Mouse (Mus musculus) limb, embryonic 14.5 days (tissue): ENCODE measurements around the gene Rpl36-ps4. TPM values are rescaled to one million over a fixed set of nuclear protein-coding genes. Genes with fewer than 3 reads are reported as not detected.
"Not testable (repeated sequence)": the region's sequence is repeated elsewhere in the genome, so short reads cannot be mapped to it uniquely, and the experiment has no call there.

Experiments used
- ATAC-seq: fragments of 200-750 bp; cut with Nextera tagmentation; 2 replicates; pipeline ENCODE4 v1.8.0; 2017; ENCODE audit warnings: low read depth, moderate number of reproducible peaks, moderate TSS enrichment; ENCODE audit not compliant: low FRiP score
- DNase-seq: peaks from one replicate; pipeline ENCODE4 v3.0.0-alpha.2; 2015; ENCODE audit warnings: low spot score
- H3K27ac ChIP-seq: fragments of 300-500 bp; sonication (generic); replicated peaks from 2 replicates; pipeline ENCODE4 v1.5.1; 2014; ENCODE audit warnings: low read depth, mild to moderate bottlenecking, low read length, moderate library complexity, mixed read lengths
- H3K27me3 ChIP-seq: fragments of 300-500 bp; sonication (generic); 2 replicates; pipeline ENCODE4 v1.6.1; 2014; ENCODE audit warnings: low read length, mixed read lengths; ENCODE audit not compliant: control insufficient read depth, insufficient read depth
- H3K36me3 ChIP-seq: fragments of 300-500 bp; sonication (generic); 2 replicates; pipeline ENCODE4 v1.6.1; 2014; ENCODE audit warnings: mild to moderate bottlenecking, low read length, moderate library complexity, mixed read lengths; ENCODE audit not compliant: control insufficient read depth, insufficient read depth
- H3K4me1 ChIP-seq: fragments of 300-500 bp; sonication (generic); 2 replicates; pipeline ENCODE4 v1.6.1; 2014; ENCODE audit warnings: antibody characterized with exemption, low read length, mixed read lengths; ENCODE audit not compliant: control insufficient read depth, insufficient read depth
- H3K4me2 ChIP-seq: fragments of 300-500 bp; sonication (generic); replicated peaks from 2 replicates; pipeline ENCODE4 v1.6.1; 2014; ENCODE audit warnings: low read depth, mild to moderate bottlenecking, low read length, moderate library complexity; ENCODE audit not compliant: severe bottlenecking
- H3K4me3 ChIP-seq: fragments of 300-500 bp; sonication (generic); replicated peaks from 2 replicates; pipeline ENCODE4 v1.5.1; 2014; ENCODE audit warnings: low read length
- H3K9ac ChIP-seq: fragments of 300-500 bp; sonication (generic); 2 replicates; pipeline ENCODE4 v1.6.1; 2014; ENCODE audit warnings: mild to moderate bottlenecking, low read depth, low read length, moderate library complexity; ENCODE audit not compliant: severe bottlenecking
- H3K9me3 ChIP-seq: fragments of 300-500 bp; sonication (generic); 2 replicates; pipeline ENCODE4 v1.6.1; 2016; ENCODE audit warnings: low read length; ENCODE audit not compliant: control insufficient read depth
- POLR2A ChIP-seq: fragments of 200-500 bp; IDR thresholded peaks from 2 replicates; pipeline ENCODE4 v1.8.0; 2012; ENCODE audit warnings: inconsistent platforms, mild to moderate bottlenecking, moderate library complexity, borderline replicate concordance; ENCODE audit not compliant: insufficient read depth, insufficient read length; ENCODE audit errors: extremely low read depth
- WGBS: fragments of 180-500 bp; shearing (Covaris S2); extraction: QIAGEN DNeasy Blood & Tissue Kit; methylation state at CpG from one replicate; pipeline ENCODE4 v1.1.7; 2014; 5-methylcytosine and 5-hydroxymethylcytosine counted together
- polyA plus RNA-seq, 2 experiments: library from polyadenylated mRNA; depleted of rRNA in 1 of 2; stranded (reverse) in 1 of 2; unstranded in 1 of 2; fragments of >200 nt; fragmentation: Nextera tagmentation in 1 of 2; extraction: Ambion mirVana in 1 of 2; gene quantifications; 2 replicates each; pipeline versions ENCODE4 v1.2.1 to v1.2.3; 2012 to 2014

Rpl36-ps4 gene
- polyA plus RNA-seq, 2 experiments: not detected

GRCm38 (mm10) chr17:87948965-87949584 lies 28.3 kb downstream of the Rpl36-ps4 start:
- no peak overlapping the region for H3K4me2 ChIP-seq

GRCm38 (mm10) chr17:87954618-87955124 lies 33.9 kb downstream of the Rpl36-ps4 start:
- H3K4me2 ChIP-seq, H3K4me3 ChIP-seq, H3K9ac ChIP-seq, H3K27ac ChIP-seq, H3K9me3 ChIP-seq, ATAC-seq, H3K27me3 ChIP-seq, H3K36me3 ChIP-seq, DNase-seq, H3K4me1 ChIP-seq: not testable (repeated sequence)
- WGBS: 96% methylated on average over 12 of the region's 13 CpGs

More at GRCm38 (mm10) chr17:87948965-87949584, 28.3 kb downstream of the Rpl36-ps4 start:
- Histone ChIP-seq H3K4me1 (no peaks in the 10 kb centered on the region), H3K9me3 (no peaks in the 10 kb centered on the region), H3K36me3 (no peaks in the 10 kb centered on the region), H3K27me3 (no peaks in the 10 kb centered on the region), H3K4me3 (no peak overlapping the region), H3K27ac (no peak overlapping the region), H3K9ac (no peak overlapping the region)
- no peak for TF ChIP-seq POLR2A
- DNase-seq (peak; percentile 63), ATAC-seq (peak; percentile 60; the same call in 1 of the 2 replicates)
- 43% methylated on average over 16 of the region's 16 CpGs for WGBS

GRCm38 (mm10) chr17:87957096-87957840 lies 36.5 kb downstream of the Rpl36-ps4 start:
- TF ChIP-seq POLR2A: no peak
- Histone ChIP-seq H3K27ac (no peak overlapping the region), H3K9me3 (no peaks in the 10 kb centered on the region), H3K4me3 (no peak overlapping the region), H3K36me3 (no peaks in the 10 kb centered on the region), H3K9ac (no peak overlapping the region), H3K4me2 (no peak overlapping the region), H3K27me3 (no peaks in the 10 kb centered on the region), H3K4me1 (no peaks in the 10 kb centered on the region)
- no peak for DNase-seq
- ATAC-seq: no peak
- 54% methylated on average over 12 of the region's 12 CpGs for WGBS

GRCm38 (mm10) chr17:87958283-87958682 lies 37.5 kb downstream of the Rpl36-ps4 start:
- no peak for DNase-seq
- 69% methylated on average over 8 of the region's 8 CpGs for WGBS
- Histone ChIP-seq H3K27ac (no peak overlapping the region), H3K9me3 (no peaks in the 10 kb centered on the region), H3K4me3 (no peak overlapping the region), H3K4me1 (no peaks in the 10 kb centered on the region), H3K36me3 (no peaks in the 10 kb centered on the region), H3K27me3 (no peaks in the 10 kb centered on the region), H3K9ac (no peak overlapping the region), H3K4me2 (no peak overlapping the region)
- no peak for TF ChIP-seq POLR2A
- no peak for ATAC-seq

- H3K4me1 ChIP-seq: not testable (repeated sequence)
- 94% methylated on average over 11 of the region's 11 CpGs for WGBS
Measured at GRCm38 (mm10) chr17:87959406-87959805, 38.6 kb downstream of the Rpl36-ps4 start.

GRCm38 (mm10) chr17:87959931-87960330 lies 39.2 kb downstream of the Rpl36-ps4 start:
- not testable (repeated sequence) for H3K9ac ChIP-seq

More at GRCm38 (mm10) chr17:87959406-87959805, 38.6 kb downstream of the Rpl36-ps4 start:
- ATAC-seq, H3K9me3 ChIP-seq, H3K4me2 ChIP-seq, DNase-seq, H3K4me3 ChIP-seq, H3K36me3 ChIP-seq, H3K9ac ChIP-seq, H3K27ac ChIP-seq, H3K27me3 ChIP-seq: not testable (repeated sequence)

More at GRCm38 (mm10) chr17:87959931-87960330, 39.2 kb downstream of the Rpl36-ps4 start:
- WGBS: 87% methylated on average over 5 of the region's 5 CpGs
- H3K9me3 ChIP-seq, H3K4me1 ChIP-seq, H3K4me2 ChIP-seq, H3K27ac ChIP-seq, ATAC-seq, DNase-seq, H3K36me3 ChIP-seq, H3K4me3 ChIP-seq, H3K27me3 ChIP-seq: not testable (repeated sequence)
